Mouse (Mus musculus): ENCODE measurements at regions not wholly inside any gene's neighbourhood (a gene's known extent, or its start where the extent isn't known, plus 50 kb on each side); places are given as distances from the start of the nearest gene placed in this dataset.

DNA sequence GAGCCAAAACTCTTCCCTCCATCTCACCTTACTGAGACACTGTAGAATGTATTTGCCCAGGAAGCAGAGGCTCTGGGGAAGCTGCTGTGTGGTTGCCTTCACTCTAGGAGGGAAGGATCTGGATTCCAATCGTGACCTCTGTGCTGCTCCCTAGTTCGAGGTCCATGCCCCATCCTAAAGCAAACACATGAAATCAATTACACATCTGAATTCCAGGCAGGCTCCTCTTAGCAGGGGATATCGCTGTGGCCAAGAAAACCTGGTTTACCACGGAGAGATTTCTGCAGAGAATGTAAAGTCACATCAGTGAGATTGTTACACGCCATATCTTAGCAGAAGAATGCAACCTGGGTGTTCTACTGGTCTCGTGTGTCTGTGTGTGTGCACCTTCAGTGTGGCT is 61.0 kb upstream of the Intu start:
- TF ChIP-seq CTCF (IDR thresholded peaks at IDR 0.05) = no peak
- no peak overlapping the region for H3K4me3 ChIP-seq
- intact Hi-C loops (cut with DNase I) = no loop called here
- DNase-seq (ENCODE audit: extremely low spot score in 1 of 2, low spot score in 2 of 2) = no peak
- no peak overlapping the region for H3K27ac ChIP-seq

DNA sequence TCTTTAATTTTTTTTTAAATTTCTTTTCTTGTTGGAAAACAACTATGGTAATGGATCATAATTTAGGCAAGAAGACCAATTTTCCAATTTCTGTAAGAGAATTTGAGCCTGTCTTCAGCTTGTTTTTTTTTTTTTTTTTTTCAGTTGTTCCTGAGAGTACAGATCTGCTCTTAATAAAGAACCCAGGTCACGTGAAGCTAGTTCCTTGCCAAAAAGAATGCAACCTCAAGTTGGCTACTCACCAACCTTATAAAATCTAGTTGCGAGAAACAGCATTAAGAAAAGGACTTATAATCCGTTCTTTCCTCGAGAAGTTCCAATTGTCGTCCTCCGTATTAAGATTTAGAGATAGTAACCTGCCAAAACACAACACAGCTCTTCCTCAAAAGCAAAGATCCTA is 58.3 kb upstream of the Intu start:
- TF ChIP-seq CTCF (IDR thresholded peaks at IDR 0.05) = no peak
- H3K27ac ChIP-seq = no peak overlapping the region
- DNase-seq (ENCODE audit: extremely low spot score in 1 of 2, low spot score in 2 of 2) = no peak
- intact Hi-C loops (cut with DNase I) = no loop called here
- H3K4me3 ChIP-seq = no peak overlapping the region

DNA sequence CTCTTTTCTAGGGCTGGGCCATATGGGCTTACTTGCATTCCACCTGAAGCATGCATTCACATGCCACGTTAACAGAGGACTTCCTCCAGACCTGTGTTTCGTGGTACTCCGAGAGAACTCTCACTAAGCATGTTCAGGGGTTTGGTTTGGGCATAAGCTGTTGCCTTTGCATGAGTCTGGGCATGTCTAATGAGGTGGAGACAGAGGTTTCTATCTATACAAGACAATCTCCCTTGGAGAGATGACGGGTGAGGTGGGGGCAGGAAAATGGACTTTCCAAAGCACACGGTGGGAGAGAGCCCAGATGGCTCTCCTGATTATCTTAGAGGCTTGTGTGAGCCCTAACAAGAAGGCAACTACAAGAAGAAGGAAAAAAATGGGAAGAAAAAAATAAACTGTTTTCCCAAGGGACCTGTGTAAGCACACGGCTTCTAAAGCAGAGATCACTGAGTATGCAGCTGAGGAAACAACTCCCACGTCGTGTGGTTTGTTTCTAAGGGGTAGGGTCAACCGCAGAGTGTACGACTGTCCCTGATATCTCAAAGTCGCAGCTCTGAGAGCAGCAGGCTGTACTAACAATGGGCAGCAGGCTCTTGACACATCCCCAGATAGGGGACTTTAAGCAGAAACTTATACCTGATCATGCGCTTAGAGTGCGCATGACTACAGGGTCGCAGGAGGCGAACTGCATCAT is 50.7 kb upstream of the Intu start:
- DNase-seq (ENCODE audit: extremely low spot score in 1 of 2, low spot score in 2 of 2) = no peak
- Histone ChIP-seq H3K27ac (no peak overlapping the region), H3K4me3 (no peak overlapping the region)
- intact Hi-C loops (cut with DNase I) = no loop called here
- no peak for TF ChIP-seq CTCF (IDR thresholded peaks at IDR 0.05)

All from left cerebral cortex, adult 2 months (tissue).